Mouse (Mus musculus): Measurements from ENCODE around the gene Tenm4. TPM values are rescaled to one million over a fixed set of nuclear protein-coding genes. Genes with fewer than 3 reads are reported as not detected.

Gene Tenm4
- polyA plus RNA-seq, 1 experiment from 2014 or later = 38.0 TPM

DNA sequence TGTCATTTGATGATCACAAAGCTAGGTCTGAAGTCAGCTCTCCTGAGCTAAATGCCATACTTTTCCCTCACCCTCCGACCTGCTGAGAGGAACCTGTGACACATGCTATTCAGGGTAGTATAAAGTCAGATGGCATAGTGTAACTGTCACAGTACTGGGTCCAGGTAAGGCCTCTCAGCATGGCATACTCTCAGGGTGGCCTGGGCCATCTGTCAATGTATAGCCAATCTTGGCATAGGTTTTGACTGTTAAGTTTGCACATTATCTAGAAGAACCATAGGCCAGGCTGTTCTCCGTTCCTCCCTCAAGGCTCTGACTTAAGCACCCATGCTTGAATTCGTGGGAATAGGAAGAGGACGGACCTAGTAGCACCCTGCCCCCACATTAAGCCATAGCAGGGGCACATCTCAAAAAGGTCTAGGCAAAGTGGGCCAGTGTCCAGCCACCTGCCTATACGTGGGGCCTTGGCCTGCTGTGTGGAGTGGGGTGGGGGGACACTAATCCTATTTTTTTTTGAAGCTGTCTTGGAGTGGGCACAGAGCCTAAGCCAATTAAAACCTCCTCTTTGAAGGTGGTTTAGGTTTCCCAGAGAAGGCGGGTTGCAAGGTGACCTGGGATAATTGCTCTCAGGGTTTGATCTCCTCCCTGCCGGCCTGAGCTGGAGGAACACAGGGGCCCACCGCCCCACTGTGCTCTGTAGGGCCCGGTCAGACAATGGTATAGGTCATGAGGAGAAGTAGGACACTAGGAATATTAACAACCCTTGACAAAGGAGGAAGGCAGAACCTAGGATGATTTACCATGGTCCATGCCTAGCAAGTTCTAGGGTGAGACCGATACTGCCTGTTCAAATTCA lies 359.8 kb downstream of the Tenm4 start:
- Histone ChIP-seq H3K4me2 (ENCODE audit: low read length) (no peak overlapping the region), H3K27ac (replicated peaks; ENCODE audit: low read depth, low read length) (no peak overlapping the region), H3K4me1 (ENCODE audit: control insufficient read depth, insufficient read depth, low read length) (no peaks in the 10 kb centered on the region), H3K36me3 (ENCODE audit: control insufficient read depth, insufficient read depth, low read length) (no peaks in the 10 kb centered on the region), H3K9ac (replicated peaks; ENCODE audit: low read length) (no peak overlapping the region), H3K27me3 (ENCODE audit: control insufficient read depth, insufficient read depth, low read length) (no peaks in the 10 kb centered on the region), H3K9me3 (ENCODE audit: control insufficient read depth, low read length) (no peaks in the 10 kb centered on the region), H3K4me3 (replicated peaks; ENCODE audit: low read depth, low read length) (no peak overlapping the region)
- DNase-seq (no peak), ATAC-seq (ENCODE audit: low FRiP score, low TSS enrichment) (no peak; the same call in 1 of the 2 replicates)
- 35% methylated on average over 10 of the region's 10 CpGs for WGBS

DNA sequence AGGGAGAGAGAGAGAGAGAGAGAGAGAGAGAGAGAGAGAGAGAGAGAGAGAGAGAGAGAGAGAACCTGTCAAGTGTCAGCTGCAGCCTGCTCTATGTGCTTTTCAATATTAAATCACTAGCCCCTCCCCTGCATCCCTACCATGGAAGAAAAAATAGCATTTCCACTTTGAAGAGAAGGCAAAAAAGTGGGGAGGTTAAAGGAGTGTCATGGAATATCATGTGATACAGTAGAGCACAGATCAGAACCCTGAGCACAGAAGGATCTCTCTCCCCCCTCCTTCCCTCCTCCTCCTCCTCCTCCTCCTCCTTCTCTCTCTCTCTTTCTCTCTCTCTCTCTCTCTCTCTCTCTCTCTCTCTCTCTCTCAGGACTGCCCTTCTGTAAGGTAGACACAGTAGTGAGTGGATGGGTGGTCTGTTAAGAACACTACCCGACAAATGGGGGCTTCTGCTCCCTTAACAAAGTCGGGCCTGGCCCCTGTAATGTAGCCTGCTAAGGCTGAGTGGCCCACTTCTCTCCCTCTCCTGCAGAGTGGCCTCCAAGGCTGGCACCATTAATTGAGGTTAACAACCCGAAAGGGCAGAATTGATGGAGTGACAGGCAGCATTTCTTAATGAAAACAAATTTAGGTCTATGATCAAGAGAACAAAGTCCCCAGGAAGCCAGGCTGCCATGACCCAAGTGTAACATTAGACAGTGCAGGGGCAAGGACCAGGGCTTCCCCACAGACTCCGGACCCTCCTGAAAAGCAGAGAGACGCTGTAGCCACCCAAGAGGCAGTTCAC lies 361.1 kb downstream of the Tenm4 start:
- H3K9ac ChIP-seq (replicated peaks; ENCODE audit: low read length) = no peak overlapping the region
- no peak overlapping the region for H3K27ac ChIP-seq (replicated peaks; ENCODE audit: low read depth, low read length)
- H3K9me3 ChIP-seq (ENCODE audit: control insufficient read depth, low read length) = no peaks in the 10 kb centered on the region
- H3K36me3 ChIP-seq (ENCODE audit: control insufficient read depth, insufficient read depth, low read length) = no peaks in the 10 kb centered on the region
- H3K27me3 ChIP-seq (ENCODE audit: control insufficient read depth, insufficient read depth, low read length) = no peaks in the 10 kb centered on the region
- no peak overlapping the region for H3K4me2 ChIP-seq (ENCODE audit: low read length)
- no peaks in the 10 kb centered on the region for H3K4me1 ChIP-seq (ENCODE audit: control insufficient read depth, insufficient read depth, low read length)
- H3K4me3 ChIP-seq (replicated peaks; ENCODE audit: low read depth, low read length) = no peak overlapping the region
- ATAC-seq (ENCODE audit: low FRiP score, low TSS enrichment) (no peak), DNase-seq (no peak)
- 72% methylated on average over 5 of the region's 5 CpGs for WGBS

DNA sequence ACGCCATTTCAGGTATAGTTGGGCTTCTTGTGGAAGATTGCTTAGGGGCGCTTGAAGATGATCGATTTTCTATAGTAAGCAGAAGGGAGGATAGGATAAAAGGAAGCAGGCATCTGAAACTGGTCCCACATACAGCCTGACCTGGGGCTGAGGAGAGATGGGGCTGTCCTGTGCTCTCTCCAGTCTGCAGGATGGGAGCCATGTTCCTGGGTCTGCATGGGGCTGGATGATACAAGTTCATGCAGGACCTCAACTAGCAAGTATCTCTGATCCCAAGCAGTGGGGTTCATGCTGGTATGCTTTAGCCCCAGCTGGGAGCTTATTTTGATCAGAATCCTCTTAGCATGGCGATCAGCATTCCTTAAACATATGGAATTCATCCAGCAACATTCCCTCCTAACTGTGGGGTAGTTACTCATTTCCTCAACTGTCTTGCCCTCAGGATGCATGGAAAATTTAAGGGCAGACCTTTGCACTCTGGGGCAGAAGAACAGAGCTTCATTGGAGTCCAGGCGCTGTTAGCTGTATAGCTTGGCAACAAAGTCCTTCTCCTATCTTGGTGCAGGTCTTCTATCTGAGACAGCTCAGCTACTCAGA lies 361.9 kb downstream of the Tenm4 start:
- H3K36me3 ChIP-seq (ENCODE audit: control insufficient read depth, insufficient read depth, low read length) = no peaks in the 10 kb centered on the region
- H3K4me3 ChIP-seq (replicated peaks; ENCODE audit: low read depth, low read length) = no peak overlapping the region
- no peak overlapping the region for H3K9ac ChIP-seq (replicated peaks; ENCODE audit: low read length)
- whole genome bisulfite sequencing = 92% methylated on average over 5 of the region's 5 CpGs
- H3K27me3 ChIP-seq (ENCODE audit: control insufficient read depth, insufficient read depth, low read length) = no peaks in the 10 kb centered on the region
- no peak overlapping the region for H3K4me2 ChIP-seq (ENCODE audit: low read length)
- ATAC-seq (ENCODE audit: low FRiP score, low TSS enrichment) (no peak), DNase-seq (no peak)
- no peak overlapping the region for H3K27ac ChIP-seq (replicated peaks; ENCODE audit: low read depth, low read length)
- no peaks in the 10 kb centered on the region for H3K4me1 ChIP-seq (ENCODE audit: control insufficient read depth, insufficient read depth, low read length)
- H3K9me3 ChIP-seq (ENCODE audit: control insufficient read depth, low read length) = no peaks in the 10 kb centered on the region

DNA sequence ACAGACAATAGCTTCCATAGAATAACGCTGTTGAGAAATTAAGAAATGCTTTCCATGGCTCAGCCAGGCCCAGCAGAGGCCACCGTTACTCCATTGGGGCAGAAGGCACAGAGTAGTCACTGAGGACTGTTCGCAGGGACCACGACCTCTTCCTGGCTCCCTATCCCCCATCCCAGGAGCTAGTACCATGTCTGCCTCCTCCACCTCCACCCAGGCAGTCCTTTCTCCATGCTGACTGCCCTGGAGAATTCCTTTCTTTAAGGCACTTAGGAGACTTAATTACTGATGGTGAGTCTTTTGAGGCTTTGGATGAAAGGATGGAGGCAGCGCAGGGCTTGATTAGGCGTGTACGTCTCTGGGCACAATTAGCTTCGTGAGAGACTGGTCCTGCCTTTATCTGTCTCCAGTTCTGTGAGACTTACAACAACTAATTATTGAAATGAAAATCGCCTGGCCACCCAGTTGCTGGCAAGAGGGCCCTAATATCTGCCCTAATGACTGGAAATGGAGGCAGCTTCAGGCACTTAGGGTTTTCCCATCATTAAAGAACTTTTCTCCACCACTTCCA lies 365.4 kb downstream of the Tenm4 start:
- Histone ChIP-seq H3K36me3 (ENCODE audit: control insufficient read depth, insufficient read depth, low read length) (no peaks in the 10 kb centered on the region), H3K9ac (replicated peaks; ENCODE audit: low read length) (no peak overlapping the region), H3K27ac (replicated peaks; ENCODE audit: low read depth, low read length) (no peak overlapping the region), H3K27me3 (ENCODE audit: control insufficient read depth, insufficient read depth, low read length) (no peaks in the 10 kb centered on the region), H3K9me3 (ENCODE audit: control insufficient read depth, low read length) (no peaks in the 10 kb centered on the region), H3K4me2 (ENCODE audit: low read length) (no peak overlapping the region), H3K4me3 (replicated peaks; ENCODE audit: low read depth, low read length) (no peak overlapping the region), H3K4me1 (ENCODE audit: control insufficient read depth, insufficient read depth, low read length) (0 out of 2 replicates have a peak, but pooled peaks cover 4% of the 10 kb centered on the region)
- peak; percentile 26 for DNase-seq
- WGBS = 58% methylated on average over 9 of the region's 9 CpGs
- ATAC-seq (ENCODE audit: low FRiP score, low TSS enrichment) = no peak

DNA sequence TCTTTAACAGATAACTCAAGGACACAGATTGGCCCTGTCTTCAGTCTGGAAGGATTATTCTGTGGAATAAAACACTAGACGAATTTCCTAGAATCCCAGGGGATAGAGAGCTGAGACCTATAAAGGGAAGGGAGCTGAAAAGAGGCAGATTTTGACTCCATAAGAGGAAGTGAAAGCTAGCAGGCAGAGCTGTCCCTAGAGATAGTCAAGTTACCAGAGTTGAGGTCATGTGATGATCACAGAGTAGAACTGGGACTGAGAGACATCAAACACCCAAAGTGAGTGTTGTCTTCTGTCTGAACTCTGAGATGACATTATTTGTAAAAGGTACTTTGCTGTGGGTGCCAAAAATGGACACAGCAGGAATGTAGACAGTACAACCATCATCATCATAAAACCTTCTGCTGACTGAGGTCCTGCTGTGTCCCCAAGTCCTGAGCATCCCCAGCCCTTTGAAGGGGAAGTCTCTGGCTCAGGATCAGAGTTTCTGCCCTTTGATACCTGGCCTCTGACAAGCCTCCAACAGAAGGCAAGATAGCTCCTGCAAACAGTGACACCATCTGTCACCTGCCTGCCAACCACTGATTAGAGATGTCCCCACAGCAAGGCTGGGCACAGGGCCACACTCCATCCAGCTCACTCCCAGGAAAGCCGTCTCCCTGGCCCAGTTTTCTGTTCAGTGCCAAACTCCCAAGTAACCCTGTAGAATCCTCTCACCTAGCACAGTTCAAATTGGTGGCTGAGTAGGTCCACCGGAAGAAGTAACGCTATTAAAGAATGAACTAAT lies 368.4 kb downstream of the Tenm4 start:
- Histone ChIP-seq H3K4me3 (replicated peaks; ENCODE audit: low read depth, low read length) (no peak overlapping the region), H3K4me1 (ENCODE audit: control insufficient read depth, insufficient read depth, low read length) (0 out of 2 replicates have a peak, but pooled peaks cover 4% of the 10 kb centered on the region), H3K27me3 (ENCODE audit: control insufficient read depth, insufficient read depth, low read length) (no peaks in the 10 kb centered on the region), H3K36me3 (ENCODE audit: control insufficient read depth, insufficient read depth, low read length) (no peaks in the 10 kb centered on the region), H3K9me3 (ENCODE audit: control insufficient read depth, low read length) (no peaks in the 10 kb centered on the region), H3K9ac (replicated peaks; ENCODE audit: low read length) (no peak overlapping the region), H3K27ac (replicated peaks; ENCODE audit: low read depth, low read length) (no peak overlapping the region), H3K4me2 (ENCODE audit: low read length) (no peak overlapping the region)
- 89% methylated on average over 4 of the region's 4 CpGs for WGBS
- DNase-seq (no peak), ATAC-seq (ENCODE audit: low FRiP score, low TSS enrichment) (no peak)

DNA sequence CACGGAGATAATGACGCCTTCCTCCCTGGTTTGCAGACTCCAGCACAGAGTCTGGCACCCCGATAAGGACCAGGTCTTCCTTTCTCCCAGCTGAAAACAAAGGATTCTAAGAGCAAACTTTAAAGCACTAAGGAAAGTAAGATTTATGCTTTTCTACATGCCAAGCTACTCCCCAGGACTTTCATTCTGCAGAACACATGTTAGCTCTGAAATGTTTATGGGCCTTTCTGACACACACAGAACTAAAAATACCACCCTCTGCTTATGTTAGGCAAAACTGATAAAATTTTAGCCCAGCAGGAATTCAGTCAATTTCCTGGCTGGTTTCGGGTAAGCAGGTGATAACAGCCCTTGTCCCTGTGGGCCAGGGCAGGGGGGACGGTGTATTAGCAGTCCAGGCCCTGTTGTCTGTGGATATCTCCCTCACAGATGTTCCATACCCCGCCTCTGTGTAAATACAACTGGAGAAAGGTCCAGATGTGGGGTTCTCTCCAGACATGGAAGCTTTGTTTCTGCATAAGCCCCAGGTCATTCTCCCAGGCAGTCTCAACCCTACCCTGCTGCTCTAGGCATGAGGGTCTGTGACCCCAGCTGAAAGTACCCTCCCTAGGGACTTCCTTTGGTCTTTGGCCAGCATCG lies 369.5 kb downstream of the Tenm4 start:
- 85% methylated on average over 7 of the region's 7 CpGs for WGBS
- no peak overlapping the region for H3K4me3 ChIP-seq (replicated peaks; ENCODE audit: low read depth, low read length)

DNA sequence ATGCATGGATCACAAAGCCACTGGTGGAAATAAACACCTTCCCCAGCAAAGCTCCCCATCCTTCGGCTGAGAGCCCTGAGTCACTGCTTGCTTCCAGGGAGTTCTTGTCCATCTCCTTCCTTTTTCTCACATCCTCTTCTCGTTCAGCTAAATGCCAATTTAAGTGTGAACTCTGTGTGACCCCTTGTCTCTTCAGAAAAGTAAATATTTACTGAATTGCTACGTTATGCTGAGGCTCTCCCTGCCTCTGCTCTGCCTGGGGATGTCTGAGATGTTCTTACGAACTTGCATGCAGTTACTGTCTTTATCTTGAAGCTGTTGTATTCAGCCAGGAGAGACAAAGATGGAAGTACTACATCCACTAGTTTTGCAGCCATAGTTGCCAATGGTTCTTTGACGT lies 374.9 kb downstream of the Tenm4 start:
- WGBS = 77% methylated on average over 5 of the region's 5 CpGs
- Histone ChIP-seq H3K4me3 (replicated peaks; ENCODE audit: low read depth, low read length) (no peak overlapping the region), H3K9ac (replicated peaks; ENCODE audit: low read length) (no peak overlapping the region), H3K36me3 (ENCODE audit: control insufficient read depth, insufficient read depth, low read length) (0 out of 2 replicates have a peak, but pooled peaks cover 5% of the 10 kb centered on the region), H3K9me3 (ENCODE audit: control insufficient read depth, low read length) (no peaks in the 10 kb centered on the region), H3K27me3 (ENCODE audit: control insufficient read depth, insufficient read depth, low read length) (no peaks in the 10 kb centered on the region), H3K4me2 (ENCODE audit: low read length) (no peak overlapping the region), H3K27ac (replicated peaks; ENCODE audit: low read depth, low read length) (no peak overlapping the region), H3K4me1 (ENCODE audit: control insufficient read depth, insufficient read depth, low read length) (no peaks in the 10 kb centered on the region)
- no peak for DNase-seq
- ATAC-seq (ENCODE audit: low FRiP score, low TSS enrichment) = no peak

More for the DNA sequence above, 369.5 kb downstream of the Tenm4 start:
- no peaks in the 10 kb centered on the region for H3K27me3 ChIP-seq (ENCODE audit: control insufficient read depth, insufficient read depth, low read length)
- H3K9me3 ChIP-seq (ENCODE audit: control insufficient read depth, low read length) = no peaks in the 10 kb centered on the region
- H3K4me2 ChIP-seq (ENCODE audit: low read length) = no peak overlapping the region
- 0 out of 2 replicates have a peak, but pooled peaks cover 4% of the 10 kb centered on the region for H3K4me1 ChIP-seq (ENCODE audit: control insufficient read depth, insufficient read depth, low read length)
- no peak for ATAC-seq (ENCODE audit: low FRiP score, low TSS enrichment)
- no peaks in the 10 kb centered on the region for H3K36me3 ChIP-seq (ENCODE audit: control insufficient read depth, insufficient read depth, low read length)
- H3K9ac ChIP-seq (replicated peaks; ENCODE audit: low read length) = no peak overlapping the region
- no peak for DNase-seq
- H3K27ac ChIP-seq (replicated peaks; ENCODE audit: low read depth, low read length) = no peak overlapping the region
